Mouse (Mus musculus): ENCODE data around the gene Ect2. TPM values are rescaled to one million over a fixed set of nuclear protein-coding genes. Genes with fewer than 3 reads are reported as not detected.

Gene Ect2
- polyA plus RNA-seq, 1 experiment from 2014 or later: 10.8 TPM

DNA sequence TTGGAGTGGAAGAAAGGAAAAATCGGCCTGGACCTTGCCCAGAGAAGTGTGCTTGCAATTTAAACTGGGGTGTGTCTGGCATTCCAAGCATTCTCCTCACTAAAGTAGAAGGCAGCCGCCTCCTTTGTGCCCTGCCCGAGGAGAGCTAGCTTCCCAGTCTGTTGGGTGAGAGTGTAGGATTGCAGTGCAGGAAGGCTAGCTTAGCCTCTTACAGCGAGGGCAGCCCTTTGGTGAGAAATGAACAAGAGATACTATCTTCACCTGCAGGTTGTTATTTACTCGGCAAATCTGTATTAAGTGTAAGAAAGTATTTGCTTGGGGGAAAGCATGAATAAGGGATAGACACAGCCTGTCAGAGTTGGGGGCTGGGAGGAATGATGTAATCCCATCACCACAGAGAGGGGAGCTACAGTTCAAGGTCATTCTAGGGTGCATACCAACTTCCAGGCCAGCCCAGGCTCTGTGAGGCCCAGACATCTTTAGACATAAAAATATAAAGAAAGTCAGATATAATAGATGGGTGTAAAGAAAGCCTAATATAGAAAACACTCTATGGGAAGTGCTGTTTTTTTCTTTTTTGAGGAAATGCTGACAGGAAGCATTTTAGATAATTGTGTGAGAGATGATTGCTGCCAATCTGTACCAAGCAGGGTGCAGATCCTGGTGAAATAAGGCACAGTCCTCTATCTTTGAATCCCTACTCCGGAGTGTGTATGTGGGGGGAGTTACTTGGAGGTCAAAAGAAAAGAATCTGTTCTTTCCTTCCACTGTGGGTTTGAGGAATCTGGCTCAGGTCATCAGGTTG, 1.6 kb upstream of the Ect2 start:
- no peaks in the 10 kb centered on the region for H3K27me3 ChIP-seq
- no peak overlapping the region for H3K27ac ChIP-seq (replicated peaks)
- no peak overlapping the region for H3K4me2 ChIP-seq
- WGBS: 17% methylated on average over 6 of the region's 6 CpGs
- no peak for ATAC-seq (ENCODE audit: low read depth)
- H3K4me3 ChIP-seq: no peak overlapping the region
- no peaks in the 10 kb centered on the region for H3K9me3 ChIP-seq
- no peaks in the 10 kb centered on the region for H3K36me3 ChIP-seq
- peaks cover 25% of the 10 kb centered on the region for H3K4me1 ChIP-seq (replicated peaks)
- H3K9ac ChIP-seq: no peak overlapping the region

DNA sequence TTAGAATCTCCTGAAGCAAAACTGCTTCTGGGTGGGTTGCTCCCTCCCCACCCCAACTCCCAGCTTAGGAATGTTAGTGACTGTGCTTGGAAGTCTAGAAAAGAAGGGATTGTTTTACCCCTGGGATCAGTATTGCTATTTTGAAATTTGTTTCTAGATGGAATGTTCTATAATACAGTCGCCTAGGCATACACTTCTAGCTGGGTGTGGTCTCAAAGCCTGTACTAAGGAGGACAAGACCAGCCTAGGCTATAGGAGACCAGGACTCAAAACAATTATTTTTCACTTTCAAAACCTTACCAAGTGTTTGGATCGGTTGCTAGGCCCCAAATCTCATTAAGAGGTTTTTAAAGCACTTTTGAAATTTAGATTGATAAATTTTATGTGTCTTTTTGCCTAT, 602 bp upstream of the Ect2 start:
- H3K9ac ChIP-seq: peak overlapping the region; percentile 60
- H3K9me3 ChIP-seq: no peaks in the 10 kb centered on the region
- H3K4me2 ChIP-seq: peak overlapping the region; percentile 54
- H3K4me3 ChIP-seq: peak overlapping the region; percentile 87
- no peaks in the 10 kb centered on the region for H3K27me3 ChIP-seq
- H3K27ac ChIP-seq (replicated peaks): 0 out of 2 replicates have a peak overlapping the region, but pooled peaks have one; percentile 23
- no peaks in the 10 kb centered on the region for H3K36me3 ChIP-seq
- H3K4me1 ChIP-seq (replicated peaks): peaks cover 25% of the 10 kb centered on the region
- WGBS: 67% methylated on average over 2 of the region's 2 CpGs
- ATAC-seq (ENCODE audit: low read depth): peak; percentile 48

DNA sequence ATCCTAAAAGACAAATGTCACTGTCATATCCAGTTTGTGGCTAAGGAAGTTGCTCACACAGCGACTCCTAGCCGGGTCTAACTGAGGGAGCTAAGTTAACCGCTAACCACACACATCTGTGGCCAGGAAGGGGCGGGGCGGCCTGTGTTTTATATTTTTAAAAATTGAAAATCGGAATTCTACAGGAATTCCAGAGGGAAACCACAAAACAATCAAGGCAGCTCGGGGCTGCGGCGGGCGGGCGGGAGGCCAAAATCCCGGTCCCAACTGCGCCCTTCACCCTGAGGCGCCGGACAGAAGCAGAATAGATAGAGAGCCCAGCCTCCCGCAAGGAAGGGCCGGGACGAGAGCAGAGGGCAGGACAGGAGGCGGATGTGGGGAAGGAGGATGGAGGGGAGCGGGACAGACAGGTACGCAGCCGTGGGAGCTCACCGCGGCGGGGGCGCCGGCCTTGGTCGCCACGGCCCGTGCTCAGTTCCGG, 447 bp downstream of the Ect2 start:
- no peaks in the 10 kb centered on the region for H3K27me3 ChIP-seq
- H3K4me1 ChIP-seq (replicated peaks): peaks cover 25% of the 10 kb centered on the region
- H3K27ac ChIP-seq (replicated peaks): no peak overlapping the region
- peak; percentile 65; the same call in 1 of the 2 replicates for ATAC-seq (ENCODE audit: low read depth)
- no peaks in the 10 kb centered on the region for H3K36me3 ChIP-seq
- peak overlapping the region; percentile 91 for H3K4me2 ChIP-seq
- no peaks in the 10 kb centered on the region for H3K9me3 ChIP-seq
- H3K4me3 ChIP-seq: peak overlapping the region; percentile 87
- under 1% methylated on average over 18 of the region's 31 CpGs for WGBS
- peak overlapping the region; percentile 66 for H3K9ac ChIP-seq

DNA sequence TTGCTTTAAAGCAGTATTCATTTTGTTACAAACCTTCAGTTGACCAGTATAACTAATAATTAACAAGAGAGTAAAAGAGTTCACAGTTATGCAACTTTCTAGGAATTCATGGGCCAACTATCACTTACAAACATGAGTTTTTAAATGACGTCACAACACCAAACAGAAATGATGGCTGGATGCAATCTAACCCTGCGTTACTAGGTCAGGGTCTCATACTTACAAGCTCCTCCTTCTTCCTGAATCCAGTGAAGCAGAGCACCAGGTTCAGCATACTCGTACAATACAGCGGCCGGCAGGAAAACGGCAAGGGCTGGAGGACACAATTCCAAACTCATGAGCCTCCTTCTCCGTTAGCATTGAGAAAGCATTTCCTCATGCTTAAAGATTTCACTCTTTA, 7.9 kb downstream of the Ect2 start:
- Histone ChIP-seq H3K4me1 (replicated peaks) (no peaks in the 10 kb centered on the region), H3K9me3 (no peaks in the 10 kb centered on the region), H3K4me2 (no peak overlapping the region), H3K36me3 (peaks cover 12% of the 10 kb centered on the region), H3K9ac (no peak overlapping the region), H3K4me3 (no peak overlapping the region), H3K27me3 (no peaks in the 10 kb centered on the region), H3K27ac (replicated peaks) (no peak overlapping the region)
- 92% methylated on average over 7 of the region's 7 CpGs for WGBS
- ATAC-seq (ENCODE audit: low read depth): no peak

DNA sequence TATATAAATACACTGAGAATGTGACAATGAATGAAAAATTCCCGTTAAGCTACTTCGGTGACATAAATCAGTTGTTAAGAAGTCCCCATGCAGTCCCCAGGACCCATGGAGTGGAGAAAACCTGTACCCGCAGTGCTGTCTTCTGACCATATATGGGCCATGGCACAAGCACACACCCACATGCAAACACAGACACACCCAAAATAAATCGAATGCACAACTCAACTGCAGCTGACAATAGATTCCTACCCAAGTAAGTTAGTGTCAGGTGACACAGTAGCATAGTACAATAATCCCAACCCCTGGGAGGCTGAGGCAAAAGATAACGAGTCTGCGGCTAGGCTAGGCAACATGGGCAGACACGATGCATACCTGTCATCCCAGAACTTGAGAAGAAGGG, 10.1 kb downstream of the Ect2 start:
- Histone ChIP-seq H3K27ac (replicated peaks) (no peak overlapping the region), H3K9me3 (no peaks in the 10 kb centered on the region), H3K27me3 (no peaks in the 10 kb centered on the region), H3K4me1 (replicated peaks) (no peaks in the 10 kb centered on the region), H3K4me2 (no peak overlapping the region), H3K36me3 (peaks cover 17% of the 10 kb centered on the region), H3K4me3 (no peak overlapping the region), H3K9ac (no peak overlapping the region)
- no peak for ATAC-seq (ENCODE audit: low read depth)
- WGBS: 93% methylated on average over 7 of the region's 7 CpGs

DNA sequence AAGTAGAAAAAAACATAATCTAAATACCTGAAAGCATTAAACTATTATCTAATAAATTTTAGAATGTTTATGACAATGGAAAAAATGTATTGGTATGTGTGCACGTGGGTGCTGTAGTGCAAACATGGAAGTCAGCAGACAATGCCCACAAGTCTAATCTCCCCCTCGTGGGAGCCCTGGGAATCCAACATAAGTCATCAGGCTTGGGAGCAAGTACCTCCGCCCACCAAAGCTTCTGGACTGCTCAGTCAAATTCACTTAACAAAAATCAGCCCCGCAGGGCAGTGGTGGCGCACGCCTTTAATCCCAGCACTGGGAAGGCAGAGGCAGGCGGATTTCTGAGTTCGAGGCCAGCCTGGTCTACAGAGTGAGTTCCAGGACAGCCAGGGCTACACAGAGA, 13.6 kb downstream of the Ect2 start:
- Histone ChIP-seq H3K4me2 (no peak overlapping the region), H3K36me3 (peaks cover 32% of the 10 kb centered on the region), H3K27me3 (no peaks in the 10 kb centered on the region), H3K27ac (replicated peaks) (no peak overlapping the region), H3K9me3 (no peaks in the 10 kb centered on the region), H3K4me3 (no peak overlapping the region), H3K4me1 (replicated peaks) (no peaks in the 10 kb centered on the region), H3K9ac (no peak overlapping the region)
- ATAC-seq (ENCODE audit: low read depth): no peak
- WGBS: 89% methylated on average over 8 of the region's 8 CpGs

DNA sequence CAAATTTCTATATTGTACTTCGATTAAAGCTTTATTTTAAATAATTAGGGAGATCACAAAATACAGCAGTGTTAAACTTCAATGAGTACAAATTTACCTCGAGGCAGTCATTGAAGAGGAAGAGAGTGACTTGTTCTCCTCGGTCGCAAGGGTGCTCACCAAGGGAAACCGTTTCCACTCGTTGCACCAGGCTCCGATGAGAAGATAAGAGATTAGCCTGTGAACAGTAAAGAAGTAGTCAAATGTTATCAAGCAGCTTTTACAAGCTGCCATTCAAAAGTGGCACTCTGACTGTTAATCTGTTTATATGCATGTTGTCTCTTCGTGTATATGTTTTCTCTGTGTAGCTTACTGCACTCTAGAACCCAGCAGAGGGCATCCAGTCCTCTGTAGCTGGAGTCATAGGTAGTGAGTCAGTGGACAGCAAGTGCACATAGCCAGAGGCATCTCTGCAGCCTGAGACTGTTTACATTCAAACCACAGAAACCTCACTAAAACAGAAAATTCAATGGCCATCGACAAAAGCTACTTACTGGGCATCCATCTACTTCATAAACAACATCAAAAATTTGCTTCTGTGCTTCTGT, 31.7 kb downstream of the Ect2 start:
- H3K27me3 ChIP-seq: no peaks in the 10 kb centered on the region
- H3K4me1 ChIP-seq (replicated peaks): no peaks in the 10 kb centered on the region
- H3K36me3 ChIP-seq: peaks cover 11% of the 10 kb centered on the region
- H3K9me3 ChIP-seq: no peaks in the 10 kb centered on the region
- 96% methylated on average over 9 of the region's 9 CpGs for WGBS
- ATAC-seq (ENCODE audit: low read depth): no peak
- no peak overlapping the region for H3K4me2 ChIP-seq
- H3K9ac ChIP-seq: no peak overlapping the region
- H3K4me3 ChIP-seq: no peak overlapping the region
- H3K27ac ChIP-seq (replicated peaks): no peak overlapping the region

DNA sequence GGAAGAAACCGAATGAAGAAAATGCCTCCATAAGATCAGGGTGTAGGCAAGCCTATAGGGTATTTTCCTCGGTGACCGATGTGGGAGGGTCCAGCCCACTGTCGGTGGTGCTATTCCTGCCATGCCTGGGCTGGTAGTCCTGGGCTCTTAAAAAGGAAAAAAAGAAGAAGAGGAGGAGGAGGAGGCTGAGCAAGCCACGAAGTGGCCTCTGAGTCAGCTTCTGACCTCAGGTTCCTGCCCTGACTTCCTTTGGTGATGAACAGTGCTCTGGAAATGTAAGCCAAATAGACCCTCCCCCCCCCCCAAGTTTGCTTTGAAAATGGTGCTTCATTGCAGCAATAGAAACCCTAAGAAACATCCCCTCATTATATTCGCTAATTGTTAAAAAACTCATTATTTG, 32.7 kb downstream of the Ect2 start:
- H3K36me3 ChIP-seq: peaks cover 13% of the 10 kb centered on the region
- no peak overlapping the region for H3K4me3 ChIP-seq
- H3K4me1 ChIP-seq (replicated peaks): no peaks in the 10 kb centered on the region
- H3K27me3 ChIP-seq: no peaks in the 10 kb centered on the region
- no peak overlapping the region for H3K4me2 ChIP-seq
- no peaks in the 10 kb centered on the region for H3K9me3 ChIP-seq
- ATAC-seq (ENCODE audit: low read depth): no peak
- no peak overlapping the region for H3K9ac ChIP-seq
- H3K27ac ChIP-seq (replicated peaks): no peak overlapping the region
- 87% methylated on average over 6 of the region's 6 CpGs for WGBS

DNA sequence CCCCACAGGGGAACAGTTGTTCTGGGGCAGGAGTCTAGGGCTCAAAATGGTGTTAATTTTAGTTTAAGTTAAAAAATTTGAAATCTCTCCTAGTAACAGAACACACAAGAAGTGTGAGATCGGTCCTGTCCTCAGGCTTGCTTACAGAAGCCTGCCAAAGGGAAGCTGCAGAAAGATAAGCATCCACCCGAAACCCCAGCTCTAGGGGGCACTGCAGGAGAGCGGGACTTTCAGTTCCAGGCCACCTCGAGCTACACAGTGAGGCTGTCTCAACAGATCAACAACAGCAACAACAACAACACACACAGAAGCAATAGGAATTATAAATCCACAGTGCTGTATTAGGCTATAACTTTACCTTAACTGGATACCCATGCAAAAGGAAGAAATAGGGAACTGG, 35.5 kb downstream of the Ect2 start:
- Histone ChIP-seq H3K36me3 (peaks cover 14% of the 10 kb centered on the region), H3K27ac (replicated peaks) (no peak overlapping the region), H3K4me1 (replicated peaks) (no peaks in the 10 kb centered on the region), H3K4me2 (no peak overlapping the region), H3K27me3 (no peaks in the 10 kb centered on the region), H3K9me3 (no peaks in the 10 kb centered on the region), H3K9ac (no peak overlapping the region), H3K4me3 (no peak overlapping the region)
- ATAC-seq (ENCODE audit: low read depth): no peak
- 79% methylated on average over 4 of the region's 4 CpGs for WGBS

DNA sequence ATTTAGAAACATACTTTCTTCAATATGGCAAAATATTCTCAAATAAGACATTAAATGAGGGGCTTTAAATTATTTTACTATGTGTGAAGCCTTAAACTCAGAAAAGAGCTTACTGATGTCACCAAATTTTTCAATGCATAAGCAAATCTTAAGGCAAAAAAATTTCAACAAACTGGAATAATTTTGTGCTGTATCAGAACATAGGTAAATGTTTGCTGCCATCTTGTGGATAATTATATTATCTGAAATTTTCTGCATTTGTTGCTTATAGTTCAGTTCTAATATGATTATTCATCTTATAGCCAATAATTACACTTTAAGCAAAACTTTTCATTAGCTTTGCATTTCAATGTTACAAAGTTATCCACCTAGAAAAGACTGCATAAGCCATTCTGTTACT, 42.8 kb downstream of the Ect2 start:
- Histone ChIP-seq H3K4me2 (no peak overlapping the region), H3K36me3 (peaks cover under 1% of the 10 kb centered on the region; the same call in 1 of the 2 replicates), H3K9ac (no peak overlapping the region), H3K4me3 (no peak overlapping the region), H3K9me3 (no peaks in the 10 kb centered on the region), H3K4me1 (replicated peaks) (no peaks in the 10 kb centered on the region), H3K27me3 (no peaks in the 10 kb centered on the region), H3K27ac (replicated peaks) (no peak overlapping the region)
- ATAC-seq (ENCODE audit: low read depth): no peak

DNA sequence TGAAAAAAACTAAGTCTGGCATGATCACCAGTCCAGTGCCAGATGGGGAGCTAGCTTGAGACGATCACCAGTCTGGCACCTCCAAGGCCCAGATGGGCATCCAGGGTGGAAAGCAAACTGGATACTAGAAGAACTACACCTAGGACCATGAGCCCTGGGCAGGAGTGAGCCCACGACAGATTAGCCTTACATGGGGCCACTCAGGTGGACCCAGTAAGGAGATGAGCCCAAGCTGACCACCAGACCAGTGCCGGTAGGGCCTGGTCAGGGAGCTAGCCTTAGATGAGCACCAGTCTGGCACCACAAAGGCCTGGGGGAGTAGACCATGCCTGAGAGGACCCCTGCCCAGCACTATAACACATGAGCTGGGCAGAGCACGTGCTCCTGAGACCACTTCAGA, 44.6 kb downstream of the Ect2 start:
- H3K4me2 ChIP-seq: no peak overlapping the region
- no peak for ATAC-seq (ENCODE audit: low read depth)
- H3K27ac ChIP-seq (replicated peaks): no peak overlapping the region
- H3K36me3 ChIP-seq: no peaks in the 10 kb centered on the region
- 94% methylated on average over 4 of the region's 4 CpGs for WGBS
- no peak overlapping the region for H3K9ac ChIP-seq
- no peaks in the 10 kb centered on the region for H3K4me1 ChIP-seq (replicated peaks)
- no peaks in the 10 kb centered on the region for H3K27me3 ChIP-seq
- H3K9me3 ChIP-seq: no peaks in the 10 kb centered on the region
- no peak overlapping the region for H3K4me3 ChIP-seq

DNA sequence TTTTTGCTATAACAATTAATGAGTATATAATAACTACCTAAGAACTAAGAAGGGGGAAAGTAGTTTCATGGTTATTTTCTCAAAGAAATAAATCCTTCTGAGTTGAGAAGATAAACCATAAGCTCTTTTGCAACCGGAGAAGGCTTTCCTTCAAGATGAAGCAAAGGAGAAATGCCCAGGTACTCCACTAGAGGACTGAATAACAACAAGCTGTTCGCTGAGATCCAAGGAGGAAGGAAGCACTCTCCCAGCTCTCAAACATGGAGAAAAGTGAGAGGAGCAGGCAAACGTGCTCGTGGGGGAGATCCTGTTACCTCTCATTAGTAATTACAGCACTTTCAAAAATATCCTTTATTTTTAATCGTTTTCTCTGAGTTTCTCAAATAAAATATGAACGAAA, 46.5 kb downstream of the Ect2 start:
- H3K4me1 ChIP-seq (replicated peaks): no peaks in the 10 kb centered on the region
- no peak for ATAC-seq (ENCODE audit: low read depth)
- WGBS: 86% methylated on average over 6 of the region's 6 CpGs

More for the DNA sequence above, 46.5 kb downstream of the Ect2 start:
- Histone ChIP-seq H3K27ac (replicated peaks) (no peak overlapping the region), H3K9ac (no peak overlapping the region), H3K27me3 (no peaks in the 10 kb centered on the region), H3K4me3 (no peak overlapping the region), H3K9me3 (no peaks in the 10 kb centered on the region), H3K36me3 (no peaks in the 10 kb centered on the region), H3K4me2 (no peak overlapping the region)

Data from neural tube, embryonic 13.5 days (tissue).